ENCODE assay signal across 8 mouse cellular contexts in the genomic region with DNA sequence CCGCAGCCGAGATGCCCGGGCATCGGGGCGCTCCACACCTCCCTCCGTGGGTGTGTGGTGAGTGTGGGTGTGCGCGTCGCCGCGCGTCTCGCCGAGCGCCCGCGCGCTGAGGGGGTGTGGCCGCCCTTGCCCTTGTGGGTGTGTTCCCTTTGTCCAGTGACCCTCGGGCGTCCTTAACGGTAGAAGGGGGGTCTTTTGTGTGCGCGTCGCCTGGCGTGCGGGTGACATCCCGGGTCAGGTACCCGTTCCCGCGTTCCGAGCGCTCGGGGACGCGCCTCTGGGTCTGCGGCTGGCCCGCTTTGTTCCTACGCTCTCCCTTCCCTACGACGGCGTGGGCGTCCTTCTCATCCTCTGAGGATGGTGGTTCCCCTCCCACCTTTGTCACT. TPM values are rescaled to one million over a fixed set of nuclear protein-coding genes. Genes with fewer than 3 reads are reported as not detected.
DNase-seq lines count a peak whose midpoint lies in the region; ATAC-seq lines count a peak whose summit lies in the region.

No protein-coding gene starts in this region.

- intact Hi-C loops in left cerebral cortex, postnatal 4 days (cut with DNase I): loop anchor here (1.0 kb wide), 1 partner anchor 59 kb away; no protein-coding TSS in a partner anchor

- ATAC-seq in forebrain, embryonic 16.5 days: peak; percentile 61
- peak; percentile 78 for ATAC-seq in hindbrain, embryonic 13.5 days (ENCODE audit: low FRiP score)

- peaks cover 29% of the 10 kb centered on the region for H3K4me1 ChIP-seq in forebrain, embryonic 16.5 days (replicated peaks; ENCODE audit: control insufficient read depth, insufficient read depth, low read length)
- H3K4me1 ChIP-seq in hindbrain, embryonic 13.5 days (replicated peaks): peaks cover 44% of the 10 kb centered on the region

- H3K36me3 ChIP-seq in forebrain, embryonic 16.5 days (ENCODE audit: control insufficient read depth, insufficient read depth): no peaks in the 10 kb centered on the region
- peaks cover 4% of the 10 kb centered on the region; the same call in 1 of the 2 replicates for H3K36me3 ChIP-seq in hindbrain, embryonic 13.5 days

- peak overlapping the region; percentile 69 for H3K4me2 ChIP-seq in forebrain, embryonic 16.5 days (ENCODE audit: low read length)
- peak overlapping the region; percentile 69 for H3K4me2 ChIP-seq in hindbrain, embryonic 13.5 days

- H3K4me3 ChIP-seq in forebrain, embryonic 16.5 days (replicated peaks; ENCODE audit: low read length): peak overlapping the region; percentile 94
- H3K4me3 ChIP-seq in hindbrain, embryonic 13.5 days: peak overlapping the region; percentile 89

- peak; percentile 85 for DNase-seq in embryo, embryonic 10.5 days (ENCODE audit: low spot score)
- no peak for DNase-seq in embryo, embryonic 10 days (ENCODE audit: low spot score)
- peak; percentile 40 for DNase-seq in c-Kit-positive CD71-negative TER-119-negative erythroid progenitor cells, embryonic 14.5 days (ENCODE audit: low read depth)
- DNase-seq in left cerebral cortex, postnatal 4 days: peak; percentile 79
- peak; percentile 80 for DNase-seq in mesoderm, embryonic 11.5 days (ENCODE audit: low read depth, low spot score)
- peak; percentile 72 to 78 for DNase-seq in spleen, postnatal 36 days (ENCODE audit: low spot score in 2 of 2)

- H3K27ac ChIP-seq in forebrain, embryonic 16.5 days (ENCODE audit: low read length): peak overlapping the region; percentile 100
- H3K27ac ChIP-seq in hindbrain, embryonic 13.5 days: peak overlapping the region; percentile 100

- H3K9me3 ChIP-seq in forebrain, embryonic 16.5 days (ENCODE audit: control insufficient read depth, low read length): no peaks in the 10 kb centered on the region
- H3K9me3 ChIP-seq in hindbrain, embryonic 13.5 days: no peaks in the 10 kb centered on the region

- 0% methylated on average over 36 of the region's 43 CpGs for WGBS in forebrain, embryonic 16.5 days
- WGBS in hindbrain, embryonic 13.5 days: under 1% methylated on average over 42 of the region's 43 CpGs

- peak overlapping the region; percentile 99 for H3K9ac ChIP-seq in forebrain, embryonic 16.5 days (replicated peaks; ENCODE audit: low read depth, low read length)
- H3K9ac ChIP-seq in hindbrain, embryonic 13.5 days: peak overlapping the region; percentile 99

- no peaks in the 10 kb centered on the region for H3K27me3 ChIP-seq in forebrain, embryonic 16.5 days (replicated peaks; ENCODE audit: control insufficient read depth, insufficient read depth, low read length)
- no peaks in the 10 kb centered on the region for H3K27me3 ChIP-seq in hindbrain, embryonic 13.5 days

RNA-seq across cellular contexts. Expression of a gene that starts 0.5 kb away (rescaled TPM):
- 831 and 875 TPM in 2 replicates for polyA plus RNA-seq in forebrain, embryonic 16.5 days (2015; fragmentation: Nextera tagmentation; extraction: Ambion mirVana)
- polyA plus RNA-seq in hindbrain, embryonic 13.5 days (2015; fragmentation: Nextera tagmentation; extraction: Ambion mirVana): 848 and 849 TPM in 2 replicates
- total RNA-seq in left cerebral cortex, postnatal 4 days (2021): 100 to 1,000 TPM; 862 to 884 TPM

RNA-seq across cellular contexts. Expression of a gene that starts 0.7 kb away (rescaled TPM):
- 117 and 120 TPM in 2 replicates for polyA plus RNA-seq in forebrain, embryonic 16.5 days (2015; fragmentation: Nextera tagmentation; extraction: Ambion mirVana)
- 137 and 141 TPM in 2 replicates for polyA plus RNA-seq in hindbrain, embryonic 13.5 days (2015; fragmentation: Nextera tagmentation; extraction: Ambion mirVana)
- 10 to 100 TPM; 53.4 to 60.9 TPM for total RNA-seq in left cerebral cortex, postnatal 4 days (2021)

RNA-seq across cellular contexts. Expression of a gene that starts 42.7 kb away (rescaled TPM):
- 0.99 and 1.1 TPM in 2 replicates for polyA plus RNA-seq in forebrain, embryonic 16.5 days (2015; fragmentation: Nextera tagmentation; extraction: Ambion mirVana)
- 1.8 and 2.7 TPM in 2 replicates for polyA plus RNA-seq in hindbrain, embryonic 13.5 days (2015; fragmentation: Nextera tagmentation; extraction: Ambion mirVana)
- under 1 TPM; 0.32 to 0.60 TPM for total RNA-seq in left cerebral cortex, postnatal 4 days (2021)

RNA-seq across cellular contexts. Expression of a gene that starts 57.5 kb away (rescaled TPM):
- 6.6 and 8.0 TPM in 2 replicates for polyA plus RNA-seq in forebrain, embryonic 16.5 days (2015; fragmentation: Nextera tagmentation; extraction: Ambion mirVana)
- 8.0 and 9.3 TPM in 2 replicates for polyA plus RNA-seq in hindbrain, embryonic 13.5 days (2015; fragmentation: Nextera tagmentation; extraction: Ambion mirVana)
- 10 to 100 TPM; 11.7 to 11.8 TPM for total RNA-seq in left cerebral cortex, postnatal 4 days (2021)
